Mouse (Mus musculus): ENCODE measurements around the gene Bicc1. TPM values are rescaled to one million over a fixed set of nuclear protein-coding genes. Genes with fewer than 3 reads are reported as not detected.

Gene Bicc1
- polyA plus RNA-seq, 1 experiment from 2014 or later: 6.5 TPM

- Histone ChIP-seq H3K27ac (replicated peaks) (no peak overlapping the region), H3K9ac (no peak overlapping the region), H3K36me3 (no peaks in the 10 kb centered on the region), H3K4me3 (no peak overlapping the region), H3K4me2 (no peak overlapping the region), H3K27me3 (0 out of 2 replicates have a peak, but pooled peaks cover 3% of the 10 kb centered on the region), H3K4me1 (replicated peaks) (peaks cover 5% of the 10 kb centered on the region), H3K9me3 (no peaks in the 10 kb centered on the region)
- no peak for ATAC-seq (ENCODE audit: low FRiP score, low read depth)
- WGBS: 96% methylated on average over 6 of the region's 6 CpGs
Measured at GRCm38 (mm10) chr10:71153610-71154009, 5.9 kb downstream of the Bicc1 start.

GRCm38 (mm10) chr10:71153138-71153537, 6.4 kb downstream of the Bicc1 start:
- Histone ChIP-seq H3K9ac (no peak overlapping the region), H3K27ac (replicated peaks) (no peak overlapping the region), H3K9me3 (no peaks in the 10 kb centered on the region), H3K4me1 (replicated peaks) (peaks cover under 1% of the 10 kb centered on the region; the same call in 1 of the 2 replicates), H3K27me3 (0 out of 2 replicates have a peak, but pooled peaks cover 3% of the 10 kb centered on the region), H3K4me3 (no peak overlapping the region), H3K36me3 (no peaks in the 10 kb centered on the region), H3K4me2 (no peak overlapping the region)
- ATAC-seq (ENCODE audit: low FRiP score, low read depth): no peak
- 90% methylated on average over 1 of the region's 1 CpGs for WGBS

- no peak overlapping the region for H3K4me2 ChIP-seq
- no peak overlapping the region for H3K4me3 ChIP-seq
- WGBS: 91% methylated on average over 2 of the region's 2 CpGs
- H3K4me1 ChIP-seq (replicated peaks): no peaks in the 10 kb centered on the region
- H3K27ac ChIP-seq (replicated peaks): no peak overlapping the region
- no peaks in the 10 kb centered on the region for H3K36me3 ChIP-seq
- no peaks in the 10 kb centered on the region for H3K27me3 ChIP-seq
- ATAC-seq (ENCODE audit: low FRiP score, low read depth): no peak
- H3K9me3 ChIP-seq: no peaks in the 10 kb centered on the region
- H3K9ac ChIP-seq: no peak overlapping the region
Measured at GRCm38 (mm10) chr10:71150486-71150885, 9.0 kb downstream of the Bicc1 start.

- no peaks in the 10 kb centered on the region for H3K4me1 ChIP-seq (replicated peaks)
- no peak overlapping the region for H3K9ac ChIP-seq
- no peaks in the 10 kb centered on the region for H3K36me3 ChIP-seq
- H3K4me3 ChIP-seq: no peak overlapping the region
- no peak for ATAC-seq (ENCODE audit: low FRiP score, low read depth)
- no peaks in the 10 kb centered on the region for H3K9me3 ChIP-seq
- H3K4me2 ChIP-seq: no peak overlapping the region
- no peak overlapping the region for H3K27ac ChIP-seq (replicated peaks)
- H3K27me3 ChIP-seq: no peaks in the 10 kb centered on the region
- WGBS: 89% methylated on average over 5 of the region's 5 CpGs
Measured at GRCm38 (mm10) chr10:71148951-71149603, 10.4 kb downstream of the Bicc1 start.

- H3K4me1 ChIP-seq (replicated peaks): no peaks in the 10 kb centered on the region
- H3K4me3 ChIP-seq: no peak overlapping the region
- no peak overlapping the region for H3K4me2 ChIP-seq
- H3K9ac ChIP-seq: no peak overlapping the region
- WGBS: 92% methylated on average over 9 of the region's 9 CpGs
- no peaks in the 10 kb centered on the region for H3K36me3 ChIP-seq
- H3K27ac ChIP-seq (replicated peaks): no peak overlapping the region
- ATAC-seq (ENCODE audit: low FRiP score, low read depth): no peak
- H3K9me3 ChIP-seq: no peaks in the 10 kb centered on the region
- H3K27me3 ChIP-seq: no peaks in the 10 kb centered on the region
Measured at GRCm38 (mm10) chr10:71148226-71148625, 11.3 kb downstream of the Bicc1 start.

- Histone ChIP-seq H3K36me3 (no peaks in the 10 kb centered on the region), H3K27ac (replicated peaks) (no peak overlapping the region), H3K4me2 (no peak overlapping the region), H3K9ac (no peak overlapping the region), H3K9me3 (no peaks in the 10 kb centered on the region), H3K4me3 (no peak overlapping the region), H3K27me3 (no peaks in the 10 kb centered on the region), H3K4me1 (replicated peaks) (no peaks in the 10 kb centered on the region)
- 86% methylated on average over 15 of the region's 15 CpGs for WGBS
- no peak for ATAC-seq (ENCODE audit: low FRiP score, low read depth)
Measured at GRCm38 (mm10) chr10:71146681-71147615, 12.6 kb downstream of the Bicc1 start.

- Histone ChIP-seq H3K4me2 (no peak overlapping the region), H3K4me1 (replicated peaks) (no peaks in the 10 kb centered on the region), H3K9me3 (no peaks in the 10 kb centered on the region), H3K9ac (no peak overlapping the region), H3K36me3 (no peaks in the 10 kb centered on the region), H3K27me3 (no peaks in the 10 kb centered on the region), H3K4me3 (no peak overlapping the region), H3K27ac (replicated peaks) (no peak overlapping the region)
- no peak for ATAC-seq (ENCODE audit: low FRiP score, low read depth)
- 69% methylated on average over 11 of the region's 11 CpGs for WGBS
Measured at GRCm38 (mm10) chr10:71145801-71146200, 13.7 kb downstream of the Bicc1 start.

GRCm38 (mm10) chr10:71144191-71144590, 15.3 kb downstream of the Bicc1 start:
- Histone ChIP-seq H3K27ac (replicated peaks) (no peak overlapping the region), H3K9me3 (no peaks in the 10 kb centered on the region), H3K36me3 (no peaks in the 10 kb centered on the region), H3K27me3 (no peaks in the 10 kb centered on the region), H3K4me2 (no peak overlapping the region), H3K4me3 (no peak overlapping the region), H3K4me1 (replicated peaks) (no peaks in the 10 kb centered on the region), H3K9ac (no peak overlapping the region)
- WGBS: 87% methylated on average over 4 of the region's 4 CpGs
- ATAC-seq (ENCODE audit: low FRiP score, low read depth): no peak

GRCm38 (mm10) chr10:71142568-71142967, 16.9 kb downstream of the Bicc1 start:
- H3K4me1 ChIP-seq (replicated peaks): no peaks in the 10 kb centered on the region
- H3K4me3 ChIP-seq: no peak overlapping the region
- 92% methylated on average over 2 of the region's 2 CpGs for WGBS

GRCm38 (mm10) chr10:71140281-71140845, 19.1 kb downstream of the Bicc1 start:
- no peaks in the 10 kb centered on the region for H3K36me3 ChIP-seq
- H3K4me1 ChIP-seq (replicated peaks): 0 out of 2 replicates have a peak, but pooled peaks cover 4% of the 10 kb centered on the region
- no peak overlapping the region for H3K4me2 ChIP-seq
- no peak overlapping the region for H3K4me3 ChIP-seq
- H3K27me3 ChIP-seq: no peaks in the 10 kb centered on the region
- WGBS: 75% methylated on average over 6 of the region's 6 CpGs
- no peak for ATAC-seq (ENCODE audit: low FRiP score, low read depth)
- no peaks in the 10 kb centered on the region for H3K9me3 ChIP-seq
- no peak overlapping the region for H3K9ac ChIP-seq
- H3K27ac ChIP-seq (replicated peaks): no peak overlapping the region

More at GRCm38 (mm10) chr10:71142568-71142967, 16.9 kb downstream of the Bicc1 start:
- Histone ChIP-seq H3K9ac (no peak overlapping the region), H3K36me3 (no peaks in the 10 kb centered on the region), H3K27me3 (no peaks in the 10 kb centered on the region), H3K9me3 (no peaks in the 10 kb centered on the region), H3K4me2 (no peak overlapping the region), H3K27ac (replicated peaks) (no peak overlapping the region)
- no peak for ATAC-seq (ENCODE audit: low FRiP score, low read depth)

GRCm38 (mm10) chr10:71138852-71139197, 20.7 kb downstream of the Bicc1 start:
- ATAC-seq (ENCODE audit: low FRiP score, low read depth): no peak
- WGBS: 72% methylated on average over 2 of the region's 2 CpGs

More at GRCm38 (mm10) chr10:71138852-71139197, 20.7 kb downstream of the Bicc1 start:
- Histone ChIP-seq H3K4me3 (no peak overlapping the region), H3K4me2 (no peak overlapping the region), H3K36me3 (no peaks in the 10 kb centered on the region), H3K27ac (replicated peaks) (no peak overlapping the region), H3K4me1 (replicated peaks) (0 out of 2 replicates have a peak, but pooled peaks cover 4% of the 10 kb centered on the region), H3K27me3 (no peaks in the 10 kb centered on the region), H3K9me3 (no peaks in the 10 kb centered on the region), H3K9ac (no peak overlapping the region)

Measured in hindbrain, embryonic 15.5 days (tissue).